Mouse (Mus musculus) gastrocnemius, postnatal 4 days (tissue): ENCODE results near the gene Faxc. TPM values are rescaled to one million over a fixed set of nuclear protein-coding genes. Genes with fewer than 3 reads are reported as not detected.
A peak's percentile ranks its signal among the peaks of the same experiment; 100 is the strongest.

Experiments used
- DNase-seq, 2 experiments: peaks; one replicate each; pipeline ENCODE4 v3.0.0; 2021 to 2022; ENCODE audit warnings: low spot score in 2 of 2, mixed read lengths in 2 of 2
- long read RNA-seq, 2 experiments: library from polyadenylated mRNA; stranded (forward); transcript quantifications; one replicate each; pipeline ENCODE4 v2.0.0; 2021
- total RNA-seq, 2 experiments: library from RNA; stranded (reverse); gene quantifications; 2 replicates each; pipeline ENCODE4 v1.2.3; 2021

Faxc gene
- total RNA-seq, result 1 to 10 TPM; 6.4 to 6.7 TPM
- long read RNA-seq, experiment 1, partial matches to known transcripts, result 0 of 5 reads
- long read RNA-seq, experiment 1, other reads (novel, unspliced or antisense), result 2 of 5 reads
- long read RNA-seq, experiment 2, full-length matches to known transcripts, result 3 of 5 reads
- long read RNA-seq, experiment 2, partial matches to known transcripts, result 0 of 5 reads
- long read RNA-seq, experiment 2, other reads (novel, unspliced or antisense), result 2 of 5 reads

GRCm38 (mm10) chr4:21930971-21931771, at the start of gene Faxc:
Gene Faxc, plus strand, starts transcription at chr4:21931329.
- DNase-seq, result peak; percentile 31 to 41

GRCm38 (mm10) chr4:21882806-21883205, 48.3 kb upstream of the Faxc start:
- no peak for DNase-seq

DNA sequence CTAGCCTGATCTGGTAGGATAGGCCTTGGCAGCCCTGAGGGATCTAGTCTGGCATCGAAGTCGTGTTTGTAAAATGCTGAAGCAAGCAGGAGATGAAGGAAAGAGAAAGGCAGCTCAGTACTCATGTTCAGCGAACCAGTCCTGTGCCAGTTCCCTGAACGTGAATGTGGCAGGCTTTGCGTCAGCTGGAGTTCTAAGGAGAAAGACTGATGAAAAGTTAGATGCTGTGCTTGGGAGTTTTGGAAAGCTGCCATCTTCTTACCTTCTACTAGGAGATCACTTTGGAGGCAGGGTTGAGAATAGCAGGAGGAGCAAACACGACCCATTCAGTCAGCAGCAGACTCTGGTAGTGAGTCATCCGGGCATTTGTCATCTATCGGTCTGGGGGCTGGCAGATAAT, 45.3 kb upstream of the Faxc start:
- no peak for DNase-seq

GRCm38 (mm10) chr4:21931772-21932630, 872 bp downstream of the Faxc start:
- no peak for DNase-seq

DNA sequence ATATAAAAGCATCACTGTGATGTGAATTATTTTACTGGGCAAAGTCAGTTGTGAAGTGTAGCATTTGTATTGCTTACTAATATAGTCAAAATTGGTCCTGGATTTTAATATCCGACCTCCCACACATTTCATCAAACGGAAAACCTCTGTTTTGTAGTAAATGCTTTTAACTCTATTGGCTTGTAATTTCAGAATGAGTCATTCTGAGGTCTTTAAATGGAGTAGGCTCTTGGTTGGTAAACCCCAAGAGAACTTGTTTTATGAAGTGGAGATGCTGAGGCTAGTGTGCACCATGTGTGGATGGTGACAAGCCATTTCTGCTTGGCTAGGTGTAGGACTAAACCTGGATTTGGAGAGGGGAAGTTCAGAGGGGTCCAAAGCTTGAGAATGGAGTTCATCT, 4.2 kb downstream of the Faxc start:
- no peak for DNase-seq

- DNase-seq, result no peak
These were observed 5.3 kb downstream of the Faxc start for GRCm38 (mm10) chr4:21936424-21936823.

GRCm38 (mm10) chr4:21937890-21938289, 6.8 kb downstream of the Faxc start:
- DNase-seq, result no peak

GRCm38 (mm10) chr4:21944672-21945071, 13.5 kb downstream of the Faxc start:
- no peak for DNase-seq

GRCm38 (mm10) chr4:21951444-21951843, 20.3 kb downstream of the Faxc start:
- DNase-seq, result peak in 1 of 2 experiments; percentile 19

- no peak for DNase-seq
These were observed 21.1 kb downstream of the Faxc start for GRCm38 (mm10) chr4:21952255-21952654.

DNA sequence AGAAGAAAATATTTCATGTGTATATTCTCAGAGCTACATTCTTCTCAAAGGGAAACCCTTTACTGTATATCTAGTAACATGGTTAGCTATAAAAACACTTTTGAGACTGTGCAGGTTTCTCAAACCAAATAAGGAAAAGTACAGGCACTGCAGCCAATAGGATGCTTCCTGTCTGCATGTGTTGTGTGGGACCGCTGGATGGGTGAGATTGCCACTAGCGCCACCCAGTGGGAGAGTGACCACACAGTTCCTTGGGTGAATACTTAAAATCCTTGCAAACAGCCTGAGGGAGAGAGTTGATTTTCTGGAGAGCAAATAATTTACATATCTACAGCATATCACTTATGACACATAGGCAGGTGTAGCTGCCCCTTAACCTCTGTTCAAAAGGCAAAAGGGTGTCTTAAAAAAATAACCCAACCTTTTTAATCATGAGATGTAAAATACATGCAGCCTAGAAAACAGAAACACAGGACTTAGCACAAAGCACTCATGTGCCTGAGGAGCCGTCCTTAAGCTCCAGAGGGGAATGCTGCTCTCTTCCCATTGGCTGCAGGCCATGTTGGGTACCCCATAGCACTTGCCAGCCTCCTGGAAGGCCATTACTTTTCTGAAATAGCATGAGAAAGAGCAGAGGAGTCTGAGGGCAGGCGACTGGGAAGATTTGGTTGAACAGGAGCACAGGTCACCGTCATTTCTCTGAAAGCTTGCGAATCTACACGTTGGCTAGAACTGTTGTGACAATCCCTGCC, 26.6 kb downstream of the Faxc start:
- DNase-seq, result peak; percentile 34 to 51

DNA sequence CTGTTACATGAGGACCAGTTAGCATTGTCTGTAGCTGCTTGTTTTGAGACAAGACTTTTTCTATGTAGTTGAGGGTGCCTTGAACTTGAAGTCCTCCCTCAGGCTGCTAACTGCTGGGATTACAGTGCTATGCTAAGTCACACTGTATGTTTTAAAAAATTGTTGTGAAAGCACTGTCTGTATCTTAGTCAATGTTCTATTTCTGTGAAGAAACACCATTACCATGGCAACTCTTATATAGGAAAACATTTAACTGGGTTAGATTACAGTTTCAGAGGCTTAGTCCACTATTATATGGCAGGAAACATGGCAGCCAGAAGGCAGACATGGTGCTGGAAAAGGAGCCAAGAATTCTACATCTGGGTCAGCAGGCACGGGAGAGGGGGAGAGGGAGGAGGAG, 40.8 kb downstream of the Faxc start:
- DNase-seq, result no peak

- DNase-seq, result no peak
These were observed 43.0 kb downstream of the Faxc start for GRCm38 (mm10) chr4:21974126-21974525.

DNA sequence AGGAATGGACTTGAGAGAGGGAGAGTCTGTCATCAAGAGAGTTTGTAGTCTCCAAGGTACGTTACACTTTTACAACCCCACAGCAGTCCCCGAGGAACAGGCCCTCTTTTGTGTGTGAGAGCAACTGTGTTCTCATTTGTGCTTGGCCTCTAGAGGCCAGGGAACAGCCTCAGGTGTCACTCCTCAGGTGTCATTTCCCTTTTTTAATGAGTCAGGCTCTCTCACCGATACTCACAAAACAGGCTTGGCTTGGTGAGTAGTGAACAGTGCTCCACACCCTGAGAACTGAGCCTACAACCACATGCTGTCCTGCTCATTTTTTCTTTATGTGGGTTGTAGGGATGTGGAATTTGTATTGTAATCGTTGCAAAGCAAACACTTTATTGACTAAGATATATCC, 49.3 kb downstream of the Faxc start:
- DNase-seq, result no peak

DNA sequence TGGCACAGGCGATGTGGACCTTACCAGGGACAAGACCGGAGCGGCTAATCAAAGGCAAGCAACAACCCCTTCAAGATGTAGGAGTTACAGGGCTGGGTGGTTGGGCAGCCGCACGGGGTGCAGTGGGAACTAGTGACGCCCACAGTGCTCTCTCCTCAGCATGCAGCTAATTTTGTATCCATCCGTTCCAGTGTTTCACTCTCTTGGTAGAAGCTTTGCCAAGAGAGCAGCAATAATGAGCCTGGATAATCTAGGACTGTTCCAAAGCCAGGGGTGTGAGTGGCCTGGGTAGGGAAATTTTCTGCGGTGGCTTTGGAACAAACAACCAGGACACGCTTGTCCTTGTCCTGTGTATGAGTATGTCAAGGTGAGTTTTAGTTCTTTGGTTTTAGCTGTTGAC, 51.3 kb downstream of the Faxc start:
- no peak for DNase-seq

- no peak for DNase-seq
These were observed 55.7 kb downstream of the Faxc start for GRCm38 (mm10) chr4:21986857-21987256.

DNA sequence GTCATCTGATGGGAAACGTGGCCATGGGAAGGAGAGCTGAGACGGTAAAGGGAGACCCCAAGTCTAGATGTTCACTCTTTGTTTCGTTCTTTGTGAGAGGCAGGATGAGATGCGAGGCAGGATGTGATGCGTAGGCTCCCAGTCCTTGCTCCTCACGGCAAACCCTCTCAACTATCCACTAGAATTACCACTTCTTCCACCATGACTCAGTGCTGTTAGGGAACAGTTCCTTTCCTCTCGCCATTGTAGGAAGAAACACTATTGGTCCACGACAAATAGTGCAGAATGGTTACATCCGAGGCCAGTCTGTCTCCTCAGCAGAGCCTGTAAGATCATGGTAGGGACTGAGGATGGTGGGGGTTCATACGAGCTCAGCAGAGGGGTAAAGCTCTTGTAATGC, 56.3 kb downstream of the Faxc start:
- no peak for DNase-seq

GRCm38 (mm10) chr4:21989571-21990091, 58.5 kb downstream of the Faxc start:
- DNase-seq, result no peak

- DNase-seq, result no peak
These were observed 59.6 kb downstream of the Faxc start for GRCm38 (mm10) chr4:21990580-21991235.

DNA sequence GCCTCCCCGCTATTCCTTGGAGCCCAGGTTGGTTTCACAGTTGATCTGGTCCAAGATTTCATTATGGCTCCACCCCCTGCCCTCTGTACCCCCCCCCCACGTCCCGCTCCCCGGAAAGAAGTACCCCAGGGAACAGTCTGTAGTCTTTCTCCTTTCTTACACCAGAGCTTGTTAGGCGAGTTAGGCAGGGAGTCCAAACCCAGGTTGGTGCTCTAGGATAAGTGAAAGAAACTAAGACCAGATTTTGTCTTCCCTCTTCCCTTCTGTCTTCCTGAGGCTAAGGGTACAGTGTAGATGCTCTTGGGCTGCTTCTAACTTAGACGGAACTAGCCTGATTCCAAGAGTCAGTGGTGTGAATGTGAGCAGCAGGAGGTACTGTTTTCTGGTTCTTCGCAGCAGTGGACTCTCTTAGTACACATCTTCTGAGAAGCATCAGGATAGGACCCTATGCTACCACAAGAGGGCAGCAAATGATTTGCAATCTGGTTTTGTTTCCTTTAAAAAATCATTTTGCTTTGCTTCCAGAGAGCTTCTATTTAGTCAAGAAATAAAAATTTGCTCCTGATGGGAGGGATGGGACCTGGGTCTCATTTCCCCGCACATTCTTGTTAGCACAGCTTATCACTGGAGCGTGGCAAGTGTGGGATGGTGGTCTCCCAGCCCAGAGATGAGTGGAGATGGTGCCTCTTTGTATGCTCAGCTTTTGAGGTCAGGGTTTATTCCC, 86.7 kb downstream of the Faxc start:
- peak in 1 of 2 experiments; percentile 49 for DNase-seq
